22 mouse cellular contexts compared by ENCODE assay signal in genomic region chr16:32981405-32981804, GRCm38 (mm10).
DNase-seq lines count a peak whose midpoint lies in the region; ATAC-seq and TF ChIP-seq lines count a peak whose summit lies in the region.
"Had no signal": no experiment of that assay in that cellular context is flagged by ENCODE, and none has a peak within 500 bp of the region (broad histone marks: within the 10 kb centered on the region; RNA-seq: fewer than 3 reads in every experiment).

No protein-coding gene starts in this region.

- H3K36me3 ChIP-seq in heart, embryonic 13.5 days, result peaks cover 83% of the 10 kb centered on the region
- peaks cover 68% of the 10 kb centered on the region for H3K36me3 ChIP-seq in heart, embryonic 10.5 days
- H3K36me3 ChIP-seq in thymus, adult 2 months (ENCODE audit: control insufficient read depth, insufficient read depth, low read length), result peaks cover 54% of the 10 kb centered on the region

- WGBS in heart, embryonic 13.5 days, result 76% methylated on average over 4 of the region's 4 CpGs
- 71% methylated on average over 4 of the region's 4 CpGs for WGBS in heart, embryonic 10.5 days
- 77% methylated on average over 4 of the region's 4 CpGs for WGBS in thymus, adult 2 months

- no peak for TF ChIP-seq POLR2A in thymus, adult 2 months (IDR thresholded peaks at IDR 0.05; ENCODE audit: control insufficient read depth, extremely low read depth, insufficient read depth, low read length, poor library complexity)

- no peak for TF ChIP-seq CTCF in thymus, adult 2 months (IDR thresholded peaks at IDR 0.05; ENCODE audit: borderline replicate concordance, control insufficient read depth, extremely low read depth, insufficient read depth, low read length, poor library complexity)

- ATAC-seq in heart, embryonic 13.5 days (ENCODE audit: extremely low read depth, insufficient number of reproducible peaks, low FRiP score, low TSS enrichment), result peak; percentile 77
- ATAC-seq: CD4-positive, CD25-positive, alpha-beta regulatory T cell, adult 4 months; forebrain, embryonic 13.5 days; forebrain, embryonic 15.5 days had no signal

- DNase-seq in heart, adult 11 months, result peak; percentile 58
- no peak for DNase-seq in heart, postnatal 4 days
- no peak for DNase-seq in heart, embryonic 10.5 days (ENCODE audit: low spot score)
- peak; percentile 36 for DNase-seq in thymus, postnatal 0 days (ENCODE audit: low spot score)
- no peak for DNase-seq in thymus, adult 2 months
- DNase-seq in left cerebral cortex, postnatal 25 days (ENCODE audit: low spot score in 2 of 2), result no peak
- DNase-seq: adrenal gland, adult 2 months; adrenal gland, postnatal 10 days; adrenal gland, postnatal 25 days; B cell, adult 2 months; cerebellum, adult 11 months; cerebellum, adult 18-20 months; cerebellum, adult 8-10 months; cerebellum, adult 9-11 months; cerebellum, postnatal 25 days had no signal

- H3K27ac ChIP-seq in heart, embryonic 13.5 days (replicated peaks), result no peak overlapping the region
- H3K27ac ChIP-seq in heart, embryonic 10.5 days, result no peak overlapping the region
- H3K27ac ChIP-seq in thymus, adult 2 months (ENCODE audit: control insufficient read depth, insufficient read depth, low read length), result no peak overlapping the region
- H3K27ac ChIP-seq: embryonic facial prominence, embryonic 10.5 days; embryonic facial prominence, embryonic 12.5 days; forebrain, embryonic 13.5 days; forebrain, embryonic 15.5 days had no signal

- H3K4me3 ChIP-seq in heart, embryonic 13.5 days, result no peak overlapping the region
- H3K4me3 ChIP-seq in heart, embryonic 10.5 days, result no peak overlapping the region
- no peak overlapping the region for H3K4me3 ChIP-seq in thymus, adult 2 months (ENCODE audit: control insufficient read depth, insufficient read depth, low read length)
- H3K4me3 ChIP-seq: embryonic facial prominence, embryonic 10.5 days; embryonic facial prominence, embryonic 12.5 days; forebrain, embryonic 13.5 days; forebrain, embryonic 15.5 days had no signal

- intact Hi-C loops in left cerebral cortex, postnatal 25 days (cut with DNase I), result no loop called here

- H3K9ac ChIP-seq in heart, embryonic 13.5 days, result no peak overlapping the region
- H3K9ac ChIP-seq: embryonic facial prominence, embryonic 12.5 days; forebrain, embryonic 13.5 days; forebrain, embryonic 15.5 days had no signal

- no peak overlapping the region for H3K4me2 ChIP-seq in heart, embryonic 13.5 days
- H3K4me2 ChIP-seq: embryonic facial prominence, embryonic 12.5 days; forebrain, embryonic 13.5 days; forebrain, embryonic 15.5 days had no signal

- H3K9me3 ChIP-seq in heart, embryonic 13.5 days, result no peaks in the 10 kb centered on the region
- no peaks in the 10 kb centered on the region for H3K9me3 ChIP-seq in heart, embryonic 10.5 days
- H3K9me3 ChIP-seq: embryonic facial prominence, embryonic 10.5 days; embryonic facial prominence, embryonic 12.5 days; forebrain, embryonic 13.5 days; forebrain, embryonic 15.5 days had no signal

- H3K4me1 ChIP-seq in heart, embryonic 13.5 days, result no peaks in the 10 kb centered on the region
- no peaks in the 10 kb centered on the region for H3K4me1 ChIP-seq in heart, embryonic 10.5 days
- peaks cover 3% of the 10 kb centered on the region for H3K4me1 ChIP-seq in thymus, adult 2 months (replicated peaks; ENCODE audit: control insufficient read depth, insufficient read depth, low read length)
- H3K4me1 ChIP-seq: embryonic facial prominence, embryonic 10.5 days; embryonic facial prominence, embryonic 12.5 days; forebrain, embryonic 13.5 days; forebrain, embryonic 15.5 days had no signal

- no peaks in the 10 kb centered on the region for H3K27me3 ChIP-seq in heart, embryonic 13.5 days (replicated peaks)
- no peaks in the 10 kb centered on the region for H3K27me3 ChIP-seq in heart, embryonic 10.5 days (ENCODE audit: insufficient read depth, poor library complexity, severe bottlenecking)
- no peaks in the 10 kb centered on the region for H3K27me3 ChIP-seq in thymus, adult 2 months (ENCODE audit: control insufficient read depth, insufficient read depth, low read length)
- H3K27me3 ChIP-seq: CH12.LX; embryonic facial prominence, embryonic 12.5 days; forebrain, embryonic 13.5 days; forebrain, embryonic 15.5 days had no signal

Comparison
In these comparisons a context has a peak if more than half of its experiments do, and no peak if none do; other contexts are left out.
1. DNase-seq: peak in heart, adult 11 months (single experiment) and thymus, postnatal 0 days (single experiment); none in heart, postnatal 4 days (single experiment), heart, embryonic 10.5 days (single experiment), thymus, adult 2 months (single experiment) and left cerebral cortex, postnatal 25 days (0 of 2).